Mouse (Mus musculus): ENCODE results near the gene Stx1b. TPM values are rescaled to one million over a fixed set of nuclear protein-coding genes. Genes with fewer than 3 reads are reported as not detected.

Gene Stx1b
- polyA plus RNA-seq (2015; fragmentation: Nextera tagmentation; extraction: Ambion mirVana): 4.0 and 5.3 TPM in 2 replicates

GRCm38 (mm10) chr7:127824176-127824871 lies at the start of gene Stx1b, which contains the start of gene Stx4a:
Gene Stx1b, minus strand, starts transcription at chr7:127824549.
Gene Stx4a, plus strand, starts transcription at chr7:127824294.

GRCm38 (mm10) chr7:127800435-127801009 lies 23.8 kb downstream of the Stx1b start, which contains the start of gene Hsd3b7:
Gene Hsd3b7, plus strand, starts transcription at chr7:127800604.

GRCm38 (mm10) chr7:127785308-127785707 lies 39.0 kb downstream of the Stx1b start, which contains the start of gene Gm49388:
Gene Gm49388, plus strand, starts transcription at chr7:127785608.

GRCm38 (mm10) chr7:127776426-127776825 lies 47.9 kb downstream of the Stx1b start, which contains the start of gene Setd1a:
Gene Setd1a, plus strand, starts transcription at chr7:127776670.

GRCm38 (mm10) chr7:127769651-127770038 lies 54.7 kb downstream of the Stx1b start, which contains the start of gene Orai3:
Gene Orai3, plus strand, starts transcription at chr7:127769815.

Other genes with a start within 250 kb of the Stx1b start
- 8.9 and 15.7 TPM in 2 replicates for gene Ccdc189, start 236.0 kb downstream of the Stx1b start, polyA plus RNA-seq (2015; fragmentation: Nextera tagmentation; extraction: Ambion mirVana)
- 17.1 and 22.9 TPM in 2 replicates for gene Rnf40, start 235.8 kb downstream of the Stx1b start, polyA plus RNA-seq (2015; fragmentation: Nextera tagmentation; extraction: Ambion mirVana)
- gene Zfp629, start 208.8 kb downstream of the Stx1b start, polyA plus RNA-seq (2015; fragmentation: Nextera tagmentation; extraction: Ambion mirVana): 4.5 and 5.9 TPM in 2 replicates
- 137 and 174 TPM in 2 replicates for gene Bcl7c, start 115.6 kb downstream of the Stx1b start, polyA plus RNA-seq (2015; fragmentation: Nextera tagmentation; extraction: Ambion mirVana)
- gene Ctf1, start 111.8 kb downstream of the Stx1b start, polyA plus RNA-seq (2015; fragmentation: Nextera tagmentation; extraction: Ambion mirVana): 9.4 and 12.0 TPM in 2 replicates
- gene Ctf2, start 92.4 kb downstream of the Stx1b start, polyA plus RNA-seq (2015; fragmentation: Nextera tagmentation; extraction: Ambion mirVana): 0.06 and 0.10 TPM in 2 replicates
- 1.9 and 2.2 TPM in 2 replicates for gene Fbxl19, start 80.0 kb downstream of the Stx1b start, polyA plus RNA-seq (2015; fragmentation: Nextera tagmentation; extraction: Ambion mirVana)
- 22.4 and 30.3 TPM in 2 replicates for gene Orai3, start 54.7 kb downstream of the Stx1b start, polyA plus RNA-seq (2015; fragmentation: Nextera tagmentation; extraction: Ambion mirVana)
- 18.0 and 18.3 TPM in 2 replicates for gene Setd1a, start 47.9 kb downstream of the Stx1b start, polyA plus RNA-seq (2015; fragmentation: Nextera tagmentation; extraction: Ambion mirVana)
- not detected in 2 replicates for gene Gm49388, start 38.9 kb downstream of the Stx1b start, polyA plus RNA-seq (2015; fragmentation: Nextera tagmentation; extraction: Ambion mirVana)
- gene Hsd3b7, start 23.9 kb downstream of the Stx1b start, polyA plus RNA-seq (2015; fragmentation: Nextera tagmentation; extraction: Ambion mirVana): 38.2 and 51.3 TPM in 2 replicates
- gene Stx4a, start 255 bp downstream of the Stx1b start, polyA plus RNA-seq (2015; fragmentation: Nextera tagmentation; extraction: Ambion mirVana): 36.1 and 40.7 TPM in 2 replicates
- 5.1 and 5.5 TPM in 2 replicates for gene Zfp646, start 51.7 kb upstream of the Stx1b start, polyA plus RNA-seq (2015; fragmentation: Nextera tagmentation; extraction: Ambion mirVana)
- 8.6 and 10.2 TPM in 2 replicates for gene Zfp668, start 52.3 kb upstream of the Stx1b start, polyA plus RNA-seq (2015; fragmentation: Nextera tagmentation; extraction: Ambion mirVana)
- 0.72 and 0.84 TPM in 2 replicates for gene Prss53, start 66.4 kb upstream of the Stx1b start, polyA plus RNA-seq (2015; fragmentation: Nextera tagmentation; extraction: Ambion mirVana)
- not detected in 2 replicates for gene Gm21974, start 70.9 kb upstream of the Stx1b start, polyA plus RNA-seq (2015; fragmentation: Nextera tagmentation; extraction: Ambion mirVana)
- gene Vkorc1, start 71.1 kb upstream of the Stx1b start, polyA plus RNA-seq (2015; fragmentation: Nextera tagmentation; extraction: Ambion mirVana): 209 and 232 TPM in 2 replicates
- gene Bckdk, start 79.5 kb upstream of the Stx1b start, polyA plus RNA-seq (2015; fragmentation: Nextera tagmentation; extraction: Ambion mirVana): 87.5 and 128 TPM in 2 replicates
- 23.3 and 29.7 TPM in 2 replicates for gene Kat8, start 88.0 kb upstream of the Stx1b start, polyA plus RNA-seq (2015; fragmentation: Nextera tagmentation; extraction: Ambion mirVana)
- gene Prss8, start 105.6 kb upstream of the Stx1b start, polyA plus RNA-seq (2015; fragmentation: Nextera tagmentation; extraction: Ambion mirVana): 1.0 and 2.5 TPM in 2 replicates
- 12.9 and 13.1 TPM in 2 replicates for gene Prss36, start 122.2 kb upstream of the Stx1b start, polyA plus RNA-seq (2015; fragmentation: Nextera tagmentation; extraction: Ambion mirVana)
- gene Fus, start 142.9 kb upstream of the Stx1b start, polyA plus RNA-seq (2015; fragmentation: Nextera tagmentation; extraction: Ambion mirVana): 170 and 234 TPM in 2 replicates
- gene Pycard, start 169.3 kb upstream of the Stx1b start, polyA plus RNA-seq (2015; fragmentation: Nextera tagmentation; extraction: Ambion mirVana): 37.4 and 57.5 TPM in 2 replicates
- gene Trim72, start 179.4 kb upstream of the Stx1b start, polyA plus RNA-seq (2015; fragmentation: Nextera tagmentation; extraction: Ambion mirVana): 0.15 TPM in 1 of 2 replicates, not detected in the other
- gene Itgam, start 238.1 kb upstream of the Stx1b start, polyA plus RNA-seq (2015; fragmentation: Nextera tagmentation; extraction: Ambion mirVana): 1.8 and 2.1 TPM in 2 replicates
- 0.06 TPM in 1 of 2 replicates, not detected in the other for gene Gm49368, start 238.1 kb upstream of the Stx1b start, polyA plus RNA-seq (2015; fragmentation: Nextera tagmentation; extraction: Ambion mirVana)